Mouse (Mus musculus): ENCODE measurements at regions not wholly inside any gene's neighbourhood (a gene's known extent, or its start where the extent isn't known, plus 50 kb on each side); places are given as distances from the start of the nearest gene placed in this dataset.

DNA sequence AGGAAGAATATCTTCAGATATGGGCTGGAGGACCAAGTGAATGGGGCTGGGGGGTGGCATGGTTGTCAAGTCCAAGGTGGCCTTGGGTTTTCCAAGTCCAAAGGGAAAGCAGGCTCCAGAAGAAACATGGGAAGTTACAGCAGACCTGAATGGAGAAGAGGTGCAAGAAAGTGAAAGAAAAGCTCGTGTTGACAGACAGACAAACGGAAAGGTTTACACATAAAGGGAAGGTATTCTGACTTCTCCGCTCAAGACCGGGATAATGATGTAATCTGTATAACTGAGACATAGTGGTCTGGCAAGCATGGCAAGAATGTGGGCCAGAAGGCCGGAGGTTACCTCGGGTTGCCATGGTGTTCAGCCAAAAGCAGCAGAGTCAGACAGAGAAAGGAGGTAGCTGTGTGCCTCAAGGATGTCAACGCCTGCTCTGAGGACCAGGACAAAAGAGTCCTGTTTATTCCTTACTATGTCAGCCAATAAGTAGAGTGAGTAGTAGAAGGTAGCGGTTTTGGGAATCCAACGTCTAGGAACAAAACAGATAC lies 50.8 kb upstream of the Elk3 start:
- 56% methylated on average over 9 of the region's 9 CpGs for WGBS
- TF ChIP-seq CTCF (IDR thresholded peaks at IDR 0.05; ENCODE audit: low read depth) = no peak
- DNase-seq = peak; percentile 32
- H3K9me3 ChIP-seq (ENCODE audit: low read depth, low read length) = no peaks in the 10 kb centered on the region
- H3K27me3 ChIP-seq (ENCODE audit: insufficient read depth, low read length) = no peaks in the 10 kb centered on the region
- no peak for ATAC-seq (ENCODE audit: insufficient read depth)
- H3K4me3 ChIP-seq (ENCODE audit: low read depth, low read length) = no peak overlapping the region
- peak overlapping the region; percentile 50; the same call in 1 of the 2 replicates for H3K27ac ChIP-seq (ENCODE audit: low read depth)
- no peaks in the 10 kb centered on the region for H3K4me1 ChIP-seq (ENCODE audit: insufficient read depth)
- H3K36me3 ChIP-seq (ENCODE audit: insufficient read depth) = no peaks in the 10 kb centered on the region
- no peak overlapping the region for H3K9ac ChIP-seq
- no peak overlapping the region for H3K4me2 ChIP-seq

DNA sequence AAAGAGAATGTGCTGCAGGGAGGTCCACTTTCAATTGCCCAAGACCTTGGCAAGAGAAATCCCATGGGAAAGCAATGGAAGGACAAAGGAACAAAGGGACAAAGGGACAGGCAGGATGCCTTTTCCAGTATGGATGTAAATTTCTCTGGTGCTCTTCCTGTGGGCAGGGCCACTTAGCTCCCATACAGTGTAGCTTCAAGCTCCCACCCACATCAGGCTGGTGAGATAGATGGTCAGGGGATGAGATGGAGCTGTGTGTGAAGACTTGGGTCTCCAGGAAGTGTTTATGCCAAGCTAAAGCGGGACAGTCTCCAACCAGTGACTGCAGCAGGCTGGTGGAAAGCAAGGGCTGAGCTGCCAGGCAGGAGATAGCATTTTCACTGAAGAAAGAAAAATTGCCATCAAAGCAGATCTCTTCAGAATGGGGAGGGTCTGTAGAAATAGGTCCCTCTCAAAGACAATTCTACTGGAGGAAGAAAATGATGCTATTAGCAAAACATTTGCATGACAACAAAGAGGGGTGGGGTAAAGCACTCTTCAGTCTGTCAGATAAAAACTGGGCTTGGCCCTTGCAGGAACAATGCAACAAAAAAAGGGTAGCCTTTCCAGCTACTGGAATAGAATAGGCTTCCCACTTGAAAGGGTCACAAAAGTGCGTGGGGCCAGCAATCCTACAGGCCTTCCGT lies 53.3 kb upstream of the Elk3 start:
- ATAC-seq (ENCODE audit: insufficient read depth) = no peak
- Histone ChIP-seq H3K27ac (ENCODE audit: low read depth) (no peak overlapping the region), H3K4me2 (no peak overlapping the region), H3K9me3 (ENCODE audit: low read depth, low read length) (no peaks in the 10 kb centered on the region), H3K4me3 (ENCODE audit: low read depth, low read length) (no peak overlapping the region), H3K27me3 (ENCODE audit: insufficient read depth, low read length) (no peaks in the 10 kb centered on the region), H3K4me1 (ENCODE audit: insufficient read depth) (no peaks in the 10 kb centered on the region), H3K9ac (no peak overlapping the region), H3K36me3 (ENCODE audit: insufficient read depth) (no peaks in the 10 kb centered on the region)
- no peak for DNase-seq
- no peak for TF ChIP-seq CTCF (IDR thresholded peaks at IDR 0.05; ENCODE audit: low read depth)
- WGBS = 62% methylated on average over 3 of the region's 3 CpGs

DNA sequence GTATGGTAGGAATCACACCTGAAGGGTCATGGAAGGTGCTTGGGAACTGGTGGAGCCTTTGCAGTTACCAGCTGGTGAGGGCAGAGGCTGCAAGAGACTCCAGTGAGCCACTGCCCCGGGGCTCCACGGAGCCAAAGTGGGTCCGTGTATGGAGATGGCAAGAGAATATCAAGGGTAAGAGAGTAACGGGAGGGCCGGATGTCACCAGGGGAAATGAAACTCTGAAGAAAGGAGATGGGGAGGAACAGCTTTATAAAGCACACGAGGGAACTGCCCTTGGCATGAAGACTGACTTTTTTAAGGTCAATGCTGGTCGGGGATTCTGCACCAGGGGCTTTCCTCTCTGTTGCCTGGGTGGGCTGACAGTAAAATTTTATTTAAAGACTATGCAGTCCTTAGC lies 53.9 kb upstream of the Elk3 start:
- Histone ChIP-seq H3K4me3 (ENCODE audit: low read depth, low read length) (no peak overlapping the region), H3K36me3 (ENCODE audit: insufficient read depth) (no peaks in the 10 kb centered on the region), H3K27ac (ENCODE audit: low read depth) (no peak overlapping the region), H3K4me1 (ENCODE audit: insufficient read depth) (no peaks in the 10 kb centered on the region), H3K27me3 (ENCODE audit: insufficient read depth, low read length) (no peaks in the 10 kb centered on the region), H3K9ac (no peak overlapping the region), H3K4me2 (no peak overlapping the region), H3K9me3 (ENCODE audit: low read depth, low read length) (no peaks in the 10 kb centered on the region)
- DNase-seq (no peak), ATAC-seq (ENCODE audit: insufficient read depth) (no peak)
- TF ChIP-seq CTCF (IDR thresholded peaks at IDR 0.05; ENCODE audit: low read depth) = no peak
- WGBS = 72% methylated on average over 7 of the region's 7 CpGs

DNA sequence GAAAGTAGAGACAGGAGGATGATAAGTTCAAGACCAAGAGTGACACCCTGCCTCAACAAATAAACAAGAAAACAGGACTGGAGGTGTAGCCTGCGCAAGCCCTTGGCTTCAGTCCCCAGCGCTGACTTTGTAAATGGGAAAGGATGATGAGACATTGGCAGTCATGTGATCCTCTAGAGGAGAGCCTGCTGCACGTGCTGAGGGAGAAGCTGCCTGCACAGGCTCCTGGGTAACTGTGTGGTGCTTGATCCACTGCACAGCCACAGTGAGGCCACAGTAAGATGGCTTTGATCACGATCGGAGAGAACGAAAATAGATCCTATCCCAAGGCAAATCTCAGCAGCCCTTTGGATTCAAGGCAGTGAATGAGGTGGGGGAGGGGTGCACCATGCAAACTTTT lies 54.4 kb upstream of the Elk3 start:
- H3K27ac ChIP-seq (ENCODE audit: low read depth) = no peak overlapping the region
- TF ChIP-seq CTCF (IDR thresholded peaks at IDR 0.05; ENCODE audit: low read depth) = no peak
- ATAC-seq (ENCODE audit: insufficient read depth) (no peak), DNase-seq (no peak)
- no peaks in the 10 kb centered on the region for H3K27me3 ChIP-seq (ENCODE audit: insufficient read depth, low read length)
- 60% methylated on average over 6 of the region's 6 CpGs for WGBS
- no peak overlapping the region for H3K4me3 ChIP-seq (ENCODE audit: low read depth, low read length)
- H3K36me3 ChIP-seq (ENCODE audit: insufficient read depth) = no peaks in the 10 kb centered on the region
- H3K9me3 ChIP-seq (ENCODE audit: low read depth, low read length) = no peaks in the 10 kb centered on the region
- H3K4me2 ChIP-seq = no peak overlapping the region
- H3K4me1 ChIP-seq (ENCODE audit: insufficient read depth) = no peaks in the 10 kb centered on the region
- no peak overlapping the region for H3K9ac ChIP-seq

DNA sequence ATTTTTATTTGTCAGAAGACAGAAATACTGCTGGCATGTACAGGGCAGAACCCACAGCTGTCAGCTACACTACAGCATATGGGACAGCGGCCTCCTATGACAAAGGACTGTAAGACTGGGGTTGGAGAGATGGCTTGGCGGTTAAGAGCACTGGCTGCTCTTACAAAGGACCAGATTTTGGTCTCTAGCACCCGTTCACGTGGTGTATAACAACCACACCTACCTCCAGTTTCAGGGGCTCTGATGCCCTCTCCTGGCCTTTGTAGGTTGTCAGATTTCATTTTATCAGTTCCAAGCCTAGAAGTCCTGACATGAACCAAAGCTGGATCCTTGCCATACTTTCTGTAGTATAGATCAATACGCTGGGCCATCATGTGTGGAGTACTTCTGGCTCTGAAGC lies 54.9 kb upstream of the Elk3 start:
- Histone ChIP-seq H3K27me3 (ENCODE audit: insufficient read depth, low read length) (no peaks in the 10 kb centered on the region), H3K9me3 (ENCODE audit: low read depth, low read length) (no peaks in the 10 kb centered on the region), H3K4me3 (ENCODE audit: low read depth, low read length) (no peak overlapping the region), H3K4me1 (ENCODE audit: insufficient read depth) (no peaks in the 10 kb centered on the region), H3K4me2 (no peak overlapping the region), H3K36me3 (ENCODE audit: insufficient read depth) (no peaks in the 10 kb centered on the region), H3K9ac (no peak overlapping the region), H3K27ac (ENCODE audit: low read depth) (no peak overlapping the region)
- ATAC-seq (ENCODE audit: insufficient read depth) = no peak
- 77% methylated on average over 5 of the region's 5 CpGs for WGBS
- DNase-seq = no peak
- TF ChIP-seq CTCF (IDR thresholded peaks at IDR 0.05; ENCODE audit: low read depth) = no peak

DNA sequence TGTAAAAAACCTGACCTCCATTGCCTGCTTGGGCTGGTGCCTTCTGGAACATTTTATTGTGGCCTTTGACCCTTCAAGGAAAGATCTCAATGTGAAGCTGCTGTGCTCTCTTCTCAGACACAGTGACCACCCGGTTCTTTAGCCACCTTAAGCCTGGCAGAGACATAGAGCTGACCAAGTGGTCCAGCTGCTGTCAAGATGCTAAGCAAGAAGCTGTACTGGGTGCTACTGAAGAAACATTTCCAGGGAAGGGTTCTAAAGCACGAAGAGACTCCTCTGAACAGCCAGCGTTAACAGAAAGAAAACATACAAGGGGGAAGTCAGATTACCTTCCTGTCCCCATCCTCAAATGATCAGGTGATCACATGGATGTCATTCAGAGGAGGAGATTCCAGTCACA lies 58.8 kb upstream of the Elk3 start:
- Histone ChIP-seq H3K9ac (no peak overlapping the region), H3K27ac (ENCODE audit: low read depth) (no peak overlapping the region), H3K4me2 (no peak overlapping the region), H3K9me3 (ENCODE audit: low read depth, low read length) (no peaks in the 10 kb centered on the region), H3K36me3 (ENCODE audit: insufficient read depth) (no peaks in the 10 kb centered on the region), H3K4me1 (ENCODE audit: insufficient read depth) (no peaks in the 10 kb centered on the region), H3K27me3 (ENCODE audit: insufficient read depth, low read length) (no peaks in the 10 kb centered on the region), H3K4me3 (ENCODE audit: low read depth, low read length) (no peak overlapping the region)
- no peak for TF ChIP-seq CTCF (IDR thresholded peaks at IDR 0.05; ENCODE audit: low read depth)
- ATAC-seq (ENCODE audit: insufficient read depth) = no peak
- no peak for DNase-seq
- WGBS = 60% methylated on average over 3 of the region's 3 CpGs

DNA sequence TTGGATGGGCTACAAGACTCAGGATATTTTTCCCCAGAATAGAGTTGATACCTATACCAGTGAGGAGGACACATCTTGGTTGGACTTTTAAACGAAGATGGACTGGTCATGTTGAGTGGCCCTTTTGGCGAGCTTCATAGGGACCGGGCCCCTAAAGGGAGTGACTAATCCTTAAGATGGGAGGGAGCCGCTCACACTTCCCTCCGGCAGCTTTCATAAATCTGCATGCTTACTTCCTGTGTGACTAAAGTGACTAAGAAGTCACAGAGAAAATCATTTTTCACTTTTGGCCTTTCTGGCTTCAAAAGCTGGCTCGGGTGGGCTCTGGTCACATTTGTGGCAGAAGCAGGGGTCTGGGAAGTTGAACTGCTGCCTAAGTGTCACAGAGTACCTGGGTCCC lies 59.4 kb upstream of the Elk3 start:
- TF ChIP-seq CTCF (IDR thresholded peaks at IDR 0.05; ENCODE audit: low read depth) = no peak
- Histone ChIP-seq H3K9ac (no peak overlapping the region), H3K9me3 (ENCODE audit: low read depth, low read length) (no peaks in the 10 kb centered on the region), H3K36me3 (ENCODE audit: insufficient read depth) (no peaks in the 10 kb centered on the region), H3K4me2 (no peak overlapping the region), H3K27me3 (ENCODE audit: insufficient read depth, low read length) (no peaks in the 10 kb centered on the region), H3K4me3 (ENCODE audit: low read depth, low read length) (no peak overlapping the region), H3K4me1 (ENCODE audit: insufficient read depth) (no peaks in the 10 kb centered on the region), H3K27ac (ENCODE audit: low read depth) (no peak overlapping the region)
- 50% methylated on average over 6 of the region's 6 CpGs for WGBS
- ATAC-seq (ENCODE audit: insufficient read depth) (no peak), DNase-seq (no peak)
